Mouse (Mus musculus): ENCODE measurements around the gene Gpr155. TPM values are rescaled to one million over a fixed set of nuclear protein-coding genes. Genes with fewer than 3 reads are reported as not detected.
A peak's percentile ranks its signal among the peaks of the same experiment; 100 is the strongest.

The Gpr155 gene
- total RNA-seq, 2 experiments from 2014 or later = 58.1 to 65.6 TPM

DNA sequence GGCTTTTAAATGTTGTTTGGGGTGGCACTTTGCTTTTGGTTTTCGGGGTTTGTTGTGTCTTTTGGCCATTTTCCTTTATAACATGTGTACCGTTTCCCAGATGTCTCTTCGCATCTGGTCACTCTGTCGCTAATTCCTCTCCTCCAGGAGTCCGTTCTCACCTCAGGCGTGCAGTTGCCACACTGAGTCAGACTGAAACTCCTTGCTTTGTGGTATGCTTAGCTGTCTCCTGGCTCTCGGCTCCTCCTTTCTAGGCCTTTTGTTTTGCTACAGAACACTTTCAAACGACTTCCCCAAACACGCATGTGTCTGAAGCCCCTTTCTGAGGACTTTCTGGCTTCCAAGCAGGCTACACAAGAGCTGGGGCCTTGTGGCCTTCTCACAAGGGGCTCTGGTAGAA, 18.1 kb upstream of the Gpr155 start:
- no peak for DNase-seq (ENCODE audit: low spot score in 2 of 2)
- no peak overlapping the region for H3K27ac ChIP-seq
- no peak overlapping the region for H3K4me3 ChIP-seq
- no peak for TF ChIP-seq CTCF (conservative IDR thresholded peaks at IDR 0.05)

DNA sequence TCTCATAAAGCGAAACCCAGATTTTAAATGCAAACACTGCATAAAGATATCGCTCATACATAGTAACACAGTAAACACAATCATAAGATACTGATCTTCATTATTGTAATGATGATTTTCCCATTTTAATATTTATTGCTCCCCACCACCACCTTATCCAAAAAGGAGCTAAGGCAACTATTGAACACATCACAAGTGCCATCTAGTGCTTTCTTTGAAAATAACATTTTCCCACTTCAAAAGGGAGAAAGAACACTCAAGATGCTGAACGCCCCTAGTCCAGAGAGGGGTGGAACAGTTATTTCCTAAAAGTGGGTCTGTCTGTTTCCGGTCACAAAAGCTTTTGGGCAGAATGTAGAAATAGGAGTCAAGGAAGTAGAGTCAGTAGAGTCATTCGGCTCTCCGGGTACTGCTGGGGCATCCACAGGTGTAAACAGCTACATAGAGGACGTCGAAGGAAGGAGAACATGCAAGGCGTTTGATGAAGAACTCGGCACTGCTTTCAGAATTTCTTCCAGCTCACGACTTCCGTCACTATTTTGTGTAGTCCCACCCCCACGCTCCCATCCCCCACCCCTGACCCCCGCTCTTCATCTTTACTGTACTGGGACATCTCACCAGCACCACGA, 17.1 kb upstream of the Gpr155 start:
- H3K4me3 ChIP-seq = no peak overlapping the region
- DNase-seq (ENCODE audit: low spot score in 2 of 2) = no peak
- H3K27ac ChIP-seq = no peak overlapping the region
- peak; percentile 79 for TF ChIP-seq CTCF (conservative IDR thresholded peaks at IDR 0.05)

DNA sequence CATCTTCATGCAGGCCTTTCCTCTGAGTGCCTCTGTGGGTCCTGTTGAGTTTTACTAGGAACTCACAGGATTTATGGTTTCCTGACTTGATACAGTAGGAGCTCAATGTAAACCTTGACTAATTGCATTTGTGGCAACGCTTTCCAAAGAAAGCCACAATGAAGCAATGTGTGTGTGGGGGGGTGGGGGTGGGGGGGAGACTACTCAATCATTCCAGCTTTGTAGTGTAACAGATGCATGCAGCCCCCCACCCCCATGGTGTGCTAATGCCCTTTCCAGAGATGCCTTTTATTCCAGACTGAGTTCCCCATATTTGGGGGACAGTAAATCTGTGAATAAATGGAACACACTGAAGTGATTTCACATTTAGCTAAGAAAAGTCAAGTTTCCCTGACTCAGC, 15.3 kb upstream of the Gpr155 start:
- Histone ChIP-seq H3K4me3 (no peak overlapping the region), H3K27ac (no peak overlapping the region)
- DNase-seq (ENCODE audit: low spot score in 2 of 2) = no peak
- no peak for TF ChIP-seq CTCF (conservative IDR thresholded peaks at IDR 0.05)

DNA sequence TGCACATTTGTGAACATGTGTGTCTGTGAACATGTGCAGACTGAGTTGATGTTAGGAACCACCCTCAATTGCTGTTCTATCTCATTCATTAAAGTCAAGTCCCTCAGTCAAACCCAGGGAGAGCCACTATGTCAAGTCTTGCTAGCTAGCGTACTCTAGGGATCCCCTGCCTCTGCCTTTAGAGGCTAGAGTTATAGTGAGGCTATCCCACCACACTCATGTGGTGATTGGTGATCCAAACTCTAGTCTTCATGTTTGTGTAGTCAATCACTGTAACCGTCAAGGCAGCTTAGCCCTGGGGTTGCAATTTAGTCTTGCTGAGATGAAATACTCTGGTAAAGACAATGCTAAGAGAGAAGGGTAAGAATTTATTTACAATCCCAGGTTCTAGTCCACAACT, 11.1 kb upstream of the Gpr155 start:
- TF ChIP-seq CTCF (conservative IDR thresholded peaks at IDR 0.05) = no peak
- DNase-seq (ENCODE audit: low spot score in 2 of 2) = no peak
- Histone ChIP-seq H3K4me3 (no peak overlapping the region), H3K27ac (no peak overlapping the region)

DNA sequence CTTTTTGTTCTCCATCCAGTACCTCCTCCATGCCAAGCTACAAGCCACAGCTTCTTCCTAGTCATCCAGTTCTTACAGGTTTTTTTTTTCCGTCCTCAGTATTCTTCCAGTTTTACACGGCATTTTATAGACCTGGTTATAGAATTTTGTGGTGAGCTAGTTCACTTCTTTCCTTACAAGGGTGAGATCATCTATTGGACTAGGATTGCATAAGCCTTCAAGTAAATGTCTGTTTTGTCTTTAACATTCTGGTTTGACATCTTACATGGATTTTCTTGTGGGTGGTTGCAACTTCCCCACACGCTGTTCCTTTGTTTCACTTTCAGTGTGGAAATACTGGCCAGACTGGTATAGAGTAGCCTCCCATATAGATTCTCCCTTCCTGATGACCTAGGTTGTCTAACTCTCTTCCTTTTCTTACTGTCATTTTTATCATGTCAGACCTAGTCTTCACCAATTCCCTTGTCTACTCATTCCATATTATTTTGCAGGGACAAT, 10.5 kb upstream of the Gpr155 start:
- no peak for TF ChIP-seq CTCF (conservative IDR thresholded peaks at IDR 0.05)
- no peak overlapping the region for H3K27ac ChIP-seq
- DNase-seq (ENCODE audit: low spot score in 2 of 2) = no peak
- no peak overlapping the region for H3K4me3 ChIP-seq

DNA sequence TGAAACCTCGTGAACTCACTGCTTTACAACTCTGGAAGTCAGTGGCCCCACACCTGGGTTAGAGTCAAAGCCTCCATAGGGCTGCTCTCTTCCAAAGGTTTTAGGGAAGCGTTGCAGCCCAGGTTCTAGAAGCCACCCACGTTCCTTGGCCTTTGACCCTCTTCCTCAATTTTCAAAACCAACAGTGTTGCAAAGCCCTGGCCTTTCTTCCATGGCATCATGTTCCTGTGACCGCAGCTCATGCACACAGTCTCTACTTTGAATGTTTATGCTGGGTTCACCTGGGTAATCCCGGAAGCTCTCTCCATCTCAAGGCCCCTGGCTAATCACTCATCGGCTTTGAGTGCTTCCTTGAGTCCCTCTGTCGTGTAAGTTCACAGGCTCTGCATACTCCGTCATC, 9.1 kb upstream of the Gpr155 start:
- H3K27ac ChIP-seq = no peak overlapping the region
- no peak for TF ChIP-seq CTCF (conservative IDR thresholded peaks at IDR 0.05)
- H3K4me3 ChIP-seq = no peak overlapping the region
- no peak for DNase-seq (ENCODE audit: low spot score in 2 of 2)

DNA sequence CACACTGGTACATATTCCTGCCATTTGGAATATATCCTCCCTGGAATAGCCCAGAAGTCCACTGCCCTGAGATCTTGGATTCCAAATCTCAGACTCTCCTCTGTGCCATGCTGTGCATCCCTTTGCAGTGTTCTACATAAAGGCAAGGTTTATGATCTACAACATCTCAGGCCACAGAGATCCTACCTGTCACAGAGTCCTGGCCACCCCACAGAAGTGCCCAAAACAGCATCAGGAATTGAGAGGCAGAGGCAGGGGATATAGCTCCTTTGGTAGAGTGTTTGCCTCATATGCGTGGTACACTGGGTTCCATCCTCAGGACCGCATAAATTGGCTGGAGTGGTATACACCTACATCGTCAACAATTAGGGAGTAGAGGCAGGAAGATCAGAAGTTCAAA, 8.1 kb upstream of the Gpr155 start:
- no peak for TF ChIP-seq CTCF (conservative IDR thresholded peaks at IDR 0.05)
- no peak overlapping the region for H3K4me3 ChIP-seq
- H3K27ac ChIP-seq = no peak overlapping the region
- no peak for DNase-seq (ENCODE audit: low spot score in 2 of 2)

DNA sequence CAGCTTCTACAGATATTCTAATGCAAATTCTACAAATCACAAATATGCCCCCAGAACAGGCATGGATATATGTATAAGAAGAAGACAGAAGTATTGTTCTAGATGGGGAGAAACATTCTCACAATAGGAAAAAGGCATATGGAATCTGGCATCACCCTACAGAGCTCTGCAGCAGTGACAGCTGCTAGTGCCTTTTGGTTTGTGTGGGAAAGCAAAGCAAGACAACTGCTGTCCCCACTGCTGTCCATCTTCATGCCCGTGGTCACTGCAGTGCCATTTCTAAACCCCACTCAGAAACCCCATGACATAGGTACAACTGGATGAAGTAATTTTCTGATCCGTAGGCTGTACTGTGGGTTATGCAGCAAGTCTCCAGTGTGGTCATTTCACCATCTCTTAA, 6.4 kb upstream of the Gpr155 start:
- TF ChIP-seq CTCF (conservative IDR thresholded peaks at IDR 0.05) = no peak
- no peak for DNase-seq (ENCODE audit: low spot score in 2 of 2)
- Histone ChIP-seq H3K4me3 (no peak overlapping the region), H3K27ac (no peak overlapping the region)

DNA sequence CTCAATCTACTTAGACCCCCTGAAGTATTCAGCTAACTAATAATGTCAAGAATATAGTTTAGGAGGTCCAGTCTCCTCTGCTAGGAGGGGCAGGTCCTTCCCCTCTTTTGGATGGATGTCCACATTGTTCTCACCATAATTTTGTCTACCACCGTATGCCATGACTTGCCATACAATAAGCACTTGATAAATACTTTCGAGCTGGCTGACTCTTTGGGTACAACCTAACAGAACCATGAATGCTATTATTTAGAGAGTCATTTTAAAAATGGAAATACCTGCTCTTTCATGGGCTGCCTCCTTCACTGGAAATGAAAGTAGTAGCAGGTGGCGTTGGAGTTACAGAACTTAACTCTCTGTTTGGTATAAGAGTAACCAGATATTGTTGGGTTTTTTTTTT, 3.6 kb upstream of the Gpr155 start:
- DNase-seq (ENCODE audit: low spot score in 2 of 2) = no peak
- no peak for TF ChIP-seq CTCF (conservative IDR thresholded peaks at IDR 0.05)
- Histone ChIP-seq H3K27ac (no peak overlapping the region), H3K4me3 (no peak overlapping the region)

DNA sequence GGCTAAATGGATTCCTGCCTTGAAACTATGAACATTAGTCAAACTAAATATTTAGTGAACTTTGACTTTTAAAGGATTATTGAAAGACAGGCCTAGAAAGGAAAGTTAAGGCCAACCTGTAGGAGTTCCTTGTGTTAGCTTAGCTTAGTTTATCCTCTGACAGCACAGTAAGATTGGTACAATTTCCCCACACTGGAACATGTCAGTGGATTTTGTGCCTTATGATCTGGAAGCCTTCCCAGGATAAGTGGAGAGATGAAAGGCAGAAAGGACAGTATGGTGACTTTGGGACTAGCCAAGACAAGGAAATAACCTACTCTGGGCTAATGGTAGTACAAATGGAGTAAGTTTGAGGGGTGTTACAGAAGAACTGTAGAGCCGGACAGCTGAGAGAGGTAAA, 1.4 kb upstream of the Gpr155 start:
- DNase-seq (ENCODE audit: low spot score in 2 of 2) = no peak
- TF ChIP-seq CTCF (conservative IDR thresholded peaks at IDR 0.05) = no peak
- no peak overlapping the region for H3K27ac ChIP-seq
- H3K4me3 ChIP-seq = no peak overlapping the region

DNA sequence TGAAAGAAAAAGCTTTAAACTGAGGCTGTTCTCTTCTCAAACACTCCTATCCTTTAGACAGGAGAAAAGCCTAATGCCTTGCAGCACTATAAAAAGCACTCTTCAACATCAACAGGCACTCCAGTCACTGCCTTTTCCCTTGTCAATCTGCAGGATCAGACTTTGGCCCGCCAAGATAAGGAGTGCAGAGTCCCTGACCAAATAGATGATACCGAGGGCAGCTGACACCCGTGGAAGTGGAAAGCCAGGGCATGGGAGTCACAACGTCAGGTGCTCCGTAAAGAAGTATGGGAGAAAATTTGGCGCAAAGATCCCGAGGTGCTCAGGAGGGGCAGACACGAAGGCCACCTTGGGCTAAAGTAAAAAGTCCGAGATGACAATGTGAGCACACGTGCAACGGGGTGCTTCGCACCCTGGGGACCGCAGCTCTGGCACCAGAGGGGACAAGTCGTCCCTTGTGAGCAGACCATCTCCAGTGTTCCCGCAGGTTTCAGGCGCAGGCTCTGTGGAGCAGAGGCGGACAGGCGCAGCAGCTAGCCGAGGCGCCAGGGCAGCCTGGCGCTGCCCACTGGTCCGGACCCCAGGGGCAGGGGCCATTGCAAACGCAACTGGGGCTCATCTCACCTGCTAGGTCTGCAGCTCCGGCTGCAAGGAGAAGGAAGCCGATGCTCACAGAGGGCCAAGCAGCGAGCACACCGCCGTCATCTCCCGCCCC, 574 bp downstream of the Gpr155 start:
- TF ChIP-seq CTCF (conservative IDR thresholded peaks at IDR 0.05) = no peak
- no peak for DNase-seq (ENCODE audit: low spot score in 2 of 2)
- Histone ChIP-seq H3K27ac (peak overlapping the region; percentile 94), H3K4me3 (peak overlapping the region; percentile 94)

DNA sequence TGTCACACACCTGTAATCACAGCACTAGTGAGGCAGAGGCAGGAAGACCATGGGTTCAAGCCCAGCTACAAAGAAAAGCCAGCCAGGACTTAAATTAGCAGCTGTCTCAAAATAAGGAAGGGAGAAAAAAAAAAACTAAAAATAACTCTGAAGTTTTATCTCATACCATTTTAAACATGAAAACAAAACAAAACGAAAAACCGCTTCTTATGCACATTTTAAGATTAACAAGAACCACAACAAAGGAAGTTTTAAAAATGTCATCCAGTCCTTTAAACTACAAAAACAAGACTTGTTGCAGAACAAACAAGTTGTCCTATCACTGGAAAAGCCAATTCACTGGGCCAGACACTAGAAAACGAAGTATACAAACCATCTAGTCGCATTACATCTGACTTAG, 1.2 kb downstream of the Gpr155 start:
- Histone ChIP-seq H3K4me3 (peak overlapping the region; percentile 94), H3K27ac (peak overlapping the region; percentile 94)
- no peak for DNase-seq (ENCODE audit: low spot score in 2 of 2)
- TF ChIP-seq CTCF (conservative IDR thresholded peaks at IDR 0.05) = no peak

DNA sequence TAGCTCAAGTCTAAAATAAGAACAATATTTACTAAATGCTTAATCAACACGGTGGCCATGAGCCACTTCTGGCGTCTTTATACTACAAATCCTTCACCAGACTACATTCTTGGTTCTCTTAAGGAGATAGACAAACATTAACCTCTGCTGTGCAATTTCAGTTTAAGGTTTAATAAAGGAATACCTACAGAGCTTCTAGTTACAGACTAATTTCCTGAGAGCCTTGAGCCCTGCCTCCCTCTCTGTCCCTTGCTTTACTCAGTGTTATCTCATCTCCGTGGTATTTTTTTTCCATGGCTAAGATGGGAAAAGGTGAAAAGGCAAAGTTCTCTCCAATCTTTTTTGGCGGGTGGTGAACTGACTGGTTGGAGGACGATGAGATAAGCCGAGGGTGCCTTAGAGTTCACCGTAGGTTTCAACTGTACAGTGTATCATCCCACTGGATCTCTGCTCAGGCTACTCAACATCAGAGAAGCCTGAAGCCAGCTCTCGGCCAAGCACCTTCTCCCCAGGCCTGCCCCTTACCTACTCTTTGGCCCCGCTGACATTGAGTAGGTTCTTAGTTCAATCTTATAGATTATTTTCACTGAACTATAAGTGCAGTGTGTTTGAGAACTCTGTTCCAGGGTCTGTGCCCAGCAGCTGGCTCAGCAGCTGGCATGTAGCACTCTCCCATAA, 5.9 kb downstream of the Gpr155 start:
- no peak for DNase-seq (ENCODE audit: low spot score in 2 of 2)
- TF ChIP-seq CTCF (conservative IDR thresholded peaks at IDR 0.05) = no peak
- H3K4me3 ChIP-seq = no peak overlapping the region
- H3K27ac ChIP-seq = no peak overlapping the region
